Mouse (Mus musculus): Measurements from ENCODE around the gene Creb3l4.
A peak's percentile ranks its signal among the peaks of the same experiment; 100 is the strongest.

Gene Creb3l4

GRCm38 (mm10) chr3:90231507-90232333, 11.6 kb downstream of the Creb3l4 start, which contains the start of gene Jtb:
TSS of gene Jtb (plus strand) at chr3:90231597.
- peak; percentile 91 for DNase-seq (ENCODE audit: inconsistent ontology term)

- no peak for DNase-seq (ENCODE audit: inconsistent ontology term)
Measured at GRCm38 (mm10) chr3:90231075-90231474, 12.2 kb downstream of the Creb3l4 start.

DNA sequence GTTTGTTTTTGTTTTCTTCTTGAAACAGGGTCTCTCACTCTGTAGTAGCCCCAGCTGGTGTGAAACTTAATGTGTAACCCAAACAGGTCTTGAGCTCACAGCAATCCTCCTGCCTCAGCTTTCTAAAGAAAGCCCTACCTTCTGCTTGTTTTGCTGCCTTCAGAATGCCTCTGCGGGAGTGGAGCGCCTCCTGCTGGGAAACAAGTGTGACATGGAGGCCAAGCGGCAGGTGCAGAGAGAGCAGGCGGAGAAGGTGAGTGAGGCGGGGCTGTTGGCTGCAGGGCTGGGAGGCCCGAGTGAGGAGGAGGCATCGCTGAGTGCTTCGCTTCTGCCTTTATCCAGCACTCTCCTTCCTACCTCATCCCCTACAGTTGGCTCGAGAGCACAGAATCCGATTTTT, 19.0 kb downstream of the Creb3l4 start:
- no peak for DNase-seq (ENCODE audit: inconsistent ontology term)

DNA sequence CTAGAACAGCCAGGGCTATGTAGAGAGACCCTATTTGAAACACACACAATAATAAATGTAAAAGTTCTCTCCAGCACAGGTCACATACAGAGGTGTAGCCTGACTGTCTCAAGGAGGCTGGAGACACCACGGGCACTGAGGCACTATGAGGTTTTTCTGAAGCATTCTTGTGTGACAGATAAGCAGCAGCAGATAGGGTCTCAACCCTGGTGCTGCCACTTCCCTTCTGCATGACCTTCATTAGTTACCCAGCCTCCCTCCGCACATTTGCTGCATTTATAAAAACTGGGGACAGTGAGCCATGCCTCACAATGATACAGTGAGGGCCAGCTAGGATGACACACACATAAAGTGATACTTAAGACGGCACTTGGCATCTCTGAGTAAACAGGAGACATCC, 20.4 kb downstream of the Creb3l4 start:
- DNase-seq (ENCODE audit: inconsistent ontology term), result no peak

DNA sequence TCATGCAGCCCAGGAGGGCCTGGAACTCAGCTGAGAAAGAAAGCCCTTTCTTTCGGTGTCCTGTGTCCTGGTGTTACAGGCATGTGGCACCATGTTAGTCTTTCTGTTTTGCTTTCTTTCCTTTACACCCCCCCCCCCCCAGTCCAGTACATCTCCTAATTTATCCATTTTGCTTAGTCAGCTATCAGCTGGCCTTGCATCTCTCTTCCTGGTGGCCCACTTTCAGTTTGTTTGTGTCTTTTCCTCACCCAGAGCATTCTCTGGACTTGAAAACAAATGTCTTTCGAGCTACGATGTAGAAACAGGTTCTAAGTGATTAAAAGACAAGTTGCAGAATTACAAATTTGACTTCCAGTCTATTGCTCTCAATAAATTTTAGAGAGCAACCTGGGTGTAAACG, 20.9 kb downstream of the Creb3l4 start:
- no peak for DNase-seq (ENCODE audit: inconsistent ontology term)

GRCm38 (mm10) chr3:90221123-90221522, 22.2 kb downstream of the Creb3l4 start:
- DNase-seq (ENCODE audit: inconsistent ontology term), result no peak

GRCm38 (mm10) chr3:90220531-90220951, 22.8 kb downstream of the Creb3l4 start:
- peak; percentile 88 for DNase-seq (ENCODE audit: inconsistent ontology term)

- no peak for DNase-seq (ENCODE audit: inconsistent ontology term)
Measured at GRCm38 (mm10) chr3:90220088-90220487, 23.2 kb downstream of the Creb3l4 start.

DNA sequence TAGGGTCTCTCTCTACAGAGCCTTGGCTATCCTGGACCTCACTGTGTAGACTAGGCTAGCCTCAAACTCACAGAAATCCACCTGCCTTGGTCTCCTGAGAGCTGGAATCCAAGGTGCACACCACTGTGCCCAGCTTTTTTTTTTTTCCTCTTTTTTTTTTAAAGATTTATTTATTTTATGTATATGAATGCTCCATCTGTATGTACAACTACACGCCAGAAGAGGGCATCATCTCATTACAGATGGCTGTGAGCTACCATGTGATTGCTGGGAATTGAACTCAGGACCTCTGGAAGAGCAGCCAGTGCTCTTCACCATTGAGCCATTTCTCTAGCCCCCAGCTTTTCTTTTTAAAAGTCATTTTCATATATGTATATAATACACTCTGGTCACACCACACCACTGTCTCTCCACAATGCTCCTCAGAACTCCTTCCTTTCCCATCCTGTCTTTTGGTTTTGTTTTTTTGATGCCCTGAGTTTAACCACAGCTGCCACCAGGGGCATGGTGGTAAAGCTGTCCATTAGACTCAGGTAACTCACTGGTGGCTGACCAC, 27.4 kb downstream of the Creb3l4 start:
- no peak for DNase-seq (ENCODE audit: inconsistent ontology term)

- DNase-seq (ENCODE audit: inconsistent ontology term), result no peak
Measured at GRCm38 (mm10) chr3:90213956-90214684, 29.2 kb downstream of the Creb3l4 start.

GRCm38 (mm10) chr3:90213377-90213866, 29.9 kb downstream of the Creb3l4 start, which contains the start of the genes Rps27 and Rab13:
TSS of gene Rps27 (minus strand) at chr3:90213651.
TSS of gene Rab13 (plus strand) at chr3:90213695.
- DNase-seq (ENCODE audit: inconsistent ontology term), result peak; percentile 88

DNA sequence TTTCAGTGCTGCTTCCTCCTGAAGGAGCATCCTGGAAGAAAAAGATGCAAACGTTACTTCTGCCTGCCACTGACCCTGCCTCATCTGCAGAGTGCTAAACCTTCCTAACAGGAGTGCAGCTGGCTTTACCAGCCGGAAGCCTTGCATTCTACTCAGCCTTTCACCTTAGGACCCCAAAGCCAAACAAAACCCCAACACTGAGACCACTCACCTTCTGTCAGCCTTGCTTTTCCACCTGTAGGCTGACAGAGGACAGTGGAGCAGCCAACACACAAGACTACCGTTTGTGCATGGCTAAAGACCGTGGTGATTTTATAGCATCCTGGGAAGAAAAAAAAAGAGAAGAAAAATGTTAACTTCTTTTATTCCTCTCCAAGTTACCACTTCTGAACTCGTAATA, 30.6 kb downstream of the Creb3l4 start:
- no peak for DNase-seq (ENCODE audit: inconsistent ontology term)

- DNase-seq (ENCODE audit: inconsistent ontology term), result no peak
Measured at GRCm38 (mm10) chr3:90211475-90212398, 31.6 kb downstream of the Creb3l4 start.

DNA sequence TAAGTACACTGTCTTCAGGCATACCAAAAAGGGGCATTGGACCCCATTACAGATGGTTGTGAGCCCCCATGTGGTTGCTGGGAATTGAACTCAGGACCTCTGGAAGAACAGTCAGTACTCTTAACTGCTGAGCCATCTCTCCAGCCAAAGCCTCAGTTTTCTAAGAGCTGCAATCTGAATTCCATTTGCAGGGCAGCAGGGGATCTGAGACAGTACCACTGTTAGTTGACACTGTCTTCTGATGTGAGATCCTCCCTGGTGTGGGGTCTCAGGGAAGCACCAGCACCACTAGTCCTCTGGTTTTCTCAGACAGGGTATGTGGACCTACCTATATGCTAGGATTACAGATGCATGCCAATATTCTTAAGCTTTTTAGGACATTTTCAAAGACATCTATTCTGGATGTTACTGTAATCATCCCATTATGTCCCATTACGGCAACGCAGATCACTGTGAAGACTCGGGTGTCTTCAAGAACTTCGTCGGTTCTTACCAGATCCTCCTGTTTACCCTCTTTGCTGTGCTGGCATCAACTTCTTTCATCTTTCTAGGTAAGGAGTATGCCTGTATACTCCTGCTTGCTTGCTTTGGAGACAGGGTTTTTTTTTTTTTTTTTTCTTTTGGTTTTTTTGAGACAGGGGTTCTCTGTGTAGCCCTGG, 33.3 kb downstream of the Creb3l4 start:
- DNase-seq (ENCODE audit: inconsistent ontology term), result no peak

DNA sequence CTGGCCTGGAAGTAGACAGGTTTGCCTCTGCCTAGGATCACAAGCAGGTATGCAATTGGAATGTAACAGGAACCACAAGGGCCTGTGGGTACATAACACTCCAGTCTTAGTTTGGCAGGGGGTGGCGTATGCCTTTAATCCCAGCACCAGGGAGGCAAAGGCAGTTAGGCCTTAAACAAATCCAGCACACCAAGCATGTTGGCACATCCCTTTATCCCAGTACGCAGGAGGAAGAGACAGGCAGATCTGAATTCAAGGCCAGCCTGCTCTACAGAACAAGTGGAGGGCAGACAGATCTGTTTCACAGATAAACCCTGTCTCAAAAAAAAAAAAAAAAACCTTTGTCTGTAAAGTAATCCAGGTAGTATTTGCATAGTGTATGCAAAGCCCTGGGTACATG, 34.6 kb downstream of the Creb3l4 start:
- DNase-seq (ENCODE audit: inconsistent ontology term), result no peak

- no peak for DNase-seq (ENCODE audit: inconsistent ontology term)
Measured at GRCm38 (mm10) chr3:90204582-90204981, 38.7 kb downstream of the Creb3l4 start.

- DNase-seq (ENCODE audit: inconsistent ontology term), result peak; percentile 91
Measured at GRCm38 (mm10) chr3:90203619-90204018, 39.7 kb downstream of the Creb3l4 start.

DNA sequence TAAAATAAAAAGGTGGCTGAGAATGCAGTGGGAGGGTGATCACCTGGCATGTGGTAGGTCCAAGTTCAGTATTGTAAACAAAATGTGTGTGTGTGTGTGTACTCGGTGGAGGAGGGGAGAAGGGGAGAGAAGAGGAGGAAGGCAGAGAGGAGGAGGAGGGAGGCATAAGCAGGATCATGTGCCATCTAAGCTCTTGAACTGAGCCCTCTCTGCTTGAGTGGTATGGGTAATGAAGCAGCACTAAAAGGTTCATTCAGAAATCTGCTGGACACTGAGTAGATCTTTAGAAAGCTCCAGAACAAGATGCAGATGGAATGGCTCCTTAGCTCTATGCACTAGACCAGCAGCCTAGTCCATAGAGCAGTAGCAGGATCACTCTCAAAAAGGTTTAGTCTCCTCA, 40.4 kb downstream of the Creb3l4 start:
- peak; percentile 25 for DNase-seq (ENCODE audit: inconsistent ontology term)

DNA sequence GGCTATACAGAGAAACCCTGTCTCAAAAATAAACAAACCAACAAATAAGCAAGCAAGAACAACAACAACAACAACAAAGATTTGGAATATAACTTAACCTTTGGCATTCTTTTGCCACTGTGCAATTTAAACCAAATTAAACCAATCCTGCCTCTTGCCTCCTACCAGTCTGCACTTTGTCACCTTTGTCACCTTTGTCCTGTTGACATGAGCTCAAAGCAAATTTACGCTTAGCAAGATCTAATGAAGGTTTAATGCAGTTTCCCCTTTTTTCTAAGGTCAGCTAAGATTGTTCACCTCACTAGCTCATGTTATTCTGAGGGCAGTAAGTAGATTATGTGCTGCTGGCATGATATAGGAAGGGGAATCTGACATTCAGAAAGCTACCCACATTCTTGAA, 45.8 kb downstream of the Creb3l4 start:
- no peak for DNase-seq (ENCODE audit: inconsistent ontology term)

GRCm38 (mm10) chr3:90195644-90196043, 47.7 kb downstream of the Creb3l4 start:
- DNase-seq (ENCODE audit: inconsistent ontology term), result no peak

GRCm38 (mm10) chr3:90194759-90195158, 48.6 kb downstream of the Creb3l4 start:
- DNase-seq (ENCODE audit: inconsistent ontology term), result peak; percentile 52

Data from Muller cell, postnatal 12 days (primary cell).